Mouse (Mus musculus): ENCODE results near the gene Cers2. TPM values are rescaled to one million over a fixed set of nuclear protein-coding genes. Genes with fewer than 3 reads are reported as not detected.

Gene Cers2
- total and polyA plus RNA-seq, 3 experiments: 134 to 357 (median 307) TPM

DNA sequence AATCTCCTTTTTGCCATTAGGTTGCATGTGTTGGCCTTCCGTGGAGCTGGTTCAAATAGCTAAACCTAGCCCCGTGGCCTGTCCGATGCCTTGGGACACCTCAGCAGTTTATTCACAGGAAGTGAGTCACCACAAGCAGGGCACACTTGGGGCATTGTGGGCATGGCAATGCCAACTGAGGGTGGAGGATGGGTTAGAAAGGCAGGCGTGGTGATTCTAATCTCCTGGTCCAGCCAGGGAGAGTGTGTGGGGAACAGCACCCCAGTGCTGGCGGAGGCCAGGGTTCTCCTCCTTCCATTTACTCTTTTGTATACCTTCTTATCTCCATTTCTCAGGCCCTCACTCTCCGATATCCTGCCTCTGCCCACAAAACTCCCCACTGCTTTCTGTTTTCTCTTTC, 2.0 kb upstream of the Cers2 start:
- Histone ChIP-seq H3K4me3 (ENCODE audit: control insufficient read depth in 1 of 2, insufficient read depth in 1 of 2, low read depth in 2 of 2, low read length in 2 of 2) (peak overlapping the region; percentile 85), H3K4me1 (ENCODE audit: control insufficient read depth in 1 of 2, insufficient read depth in 2 of 2, low read length in 2 of 2) (peaks cover 21 to 41% of the 10 kb centered on the region in 2 experiments), H3K79me2 (ENCODE audit: control insufficient read depth, insufficient read depth, low read length, poor library complexity) (peaks cover 44% of the 10 kb centered on the region), H3K27ac (ENCODE audit: control insufficient read depth, low read depth, low read length) (peak overlapping the region; percentile 95), H3K9me3 (replicated peaks; ENCODE audit: insufficient read depth, low read length) (no peaks in the 10 kb centered on the region), H3K9ac (ENCODE audit: control insufficient read depth, low read depth, low read length, poor library complexity, severe bottlenecking) (peak overlapping the region; percentile 89), H3K27me3 (ENCODE audit: control insufficient read depth in 1 of 2, insufficient read depth in 2 of 2, low read length in 2 of 2) (no peaks in the 10 kb centered on the region), H3K36me3 (ENCODE audit: control insufficient read depth in 1 of 2, insufficient read depth in 2 of 2, low read length in 2 of 2) (peaks cover 0 to 35% of the 10 kb centered on the region in 2 experiments; a peak in 2 of 4 replicates)
- no peak for TF ChIP-seq EP300 (IDR thresholded peaks at IDR 0.05; ENCODE audit: low read depth in 1 of 2, low read length in 2 of 2)
- TF ChIP-seq CHD1 (IDR thresholded peaks at IDR 0.05; ENCODE audit: low read depth, low read length): no peak
- no peak for TF ChIP-seq ZC3H11A (IDR thresholded peaks at IDR 0.05; ENCODE audit: low read depth, low read length)
- peak; percentile 99 for TF ChIP-seq TAL1 (IDR thresholded peaks at IDR 0.05; ENCODE audit: low read length)
- TF ChIP-seq POLR2AphosphoS5 (IDR thresholded peaks at IDR 0.05; ENCODE audit: borderline replicate concordance, low read depth, low read length): 0 out of 2 replicates have a peak, but pooled peaks have one; percentile 76
- no peak for TF ChIP-seq ZMIZ1 (IDR thresholded peaks at IDR 0.05; ENCODE audit: low read depth, low read length)
- TF ChIP-seq KAT2A (conservative IDR thresholded peaks at IDR 0.05; ENCODE audit: low read depth, low read length): no peak
- DNase-seq (ENCODE audit: low read depth, low spot score): peak; percentile 98

DNA sequence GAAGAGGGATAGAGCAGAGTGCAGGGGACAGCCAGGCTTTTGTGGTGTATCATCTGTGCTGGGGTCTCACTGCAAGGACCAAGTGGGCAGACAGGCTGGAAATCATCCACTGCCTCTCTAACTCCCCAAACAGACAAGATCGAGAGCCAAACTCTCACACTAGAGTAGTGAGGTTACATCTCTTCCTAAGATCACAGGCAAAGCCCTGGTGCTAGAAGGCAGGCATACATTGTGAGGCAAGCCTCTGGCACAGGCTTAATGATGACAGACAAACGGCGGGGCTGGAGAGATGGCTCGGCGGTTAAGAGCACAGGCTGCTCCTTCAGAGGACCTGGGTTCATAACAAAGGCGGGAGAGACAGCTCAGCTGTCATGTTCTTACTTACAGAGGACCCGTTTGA, 1.1 kb upstream of the Cers2 start:
- DNase-seq (ENCODE audit: low read depth, low spot score): peak; percentile 92
- TF ChIP-seq RCOR1 (IDR thresholded peaks at IDR 0.05; ENCODE audit: low read depth, low read length): no peak
- TF ChIP-seq TBP (IDR thresholded peaks at IDR 0.05; ENCODE audit: low read depth, low read length): no peak
- TF ChIP-seq MYC (IDR thresholded peaks at IDR 0.05; ENCODE audit: low read depth, low read length): no peak
- TF ChIP-seq MYB (IDR thresholded peaks at IDR 0.05; ENCODE audit: low read depth, low read length): no peak
- no peak for TF ChIP-seq NRF1 (IDR thresholded peaks at IDR 0.05; ENCODE audit: insufficient read depth, low read depth, low read length, poor library complexity, severe bottlenecking)
- no peak; the same call in 1 of the 2 replicates for TF ChIP-seq POLR2AphosphoS5 (IDR thresholded peaks at IDR 0.05; ENCODE audit: borderline replicate concordance, low read depth, low read length)
- no peak for TF ChIP-seq TAL1 (IDR thresholded peaks at IDR 0.05; ENCODE audit: low read length)
- TF ChIP-seq TCF12 (IDR thresholded peaks at IDR 0.05; ENCODE audit: low read depth, low read length): no peak
- no peak for TF ChIP-seq USF2 (IDR thresholded peaks at IDR 0.05; ENCODE audit: borderline replicate concordance in 1 of 2, insufficient read depth in 1 of 2, low read depth in 1 of 2, low read length in 2 of 2)
- no peak for TF ChIP-seq ETS1 (IDR thresholded peaks at IDR 0.05; ENCODE audit: low read depth, low read length)
- no peak for TF ChIP-seq MXI1 (IDR thresholded peaks at IDR 0.05; ENCODE audit: low read depth, low read length)
- no peak for TF ChIP-seq ZC3H11A (IDR thresholded peaks at IDR 0.05; ENCODE audit: low read depth, low read length)
- TF ChIP-seq SIN3A (IDR thresholded peaks at IDR 0.05; ENCODE audit: low read length): no peak
- no peak for TF ChIP-seq POLR2A (IDR thresholded peaks at IDR 0.05; ENCODE audit: control insufficient read depth in 1 of 2, insufficient read depth in 1 of 2, low read depth in 1 of 2, low read length in 2 of 2, poor library complexity in 1 of 2)
- H3K9ac ChIP-seq (ENCODE audit: control insufficient read depth, low read depth, low read length, poor library complexity, severe bottlenecking): peak overlapping the region; percentile 89
- H3K9me3 ChIP-seq (replicated peaks; ENCODE audit: insufficient read depth, low read length): no peaks in the 10 kb centered on the region
- peaks cover 0 to 42% of the 10 kb centered on the region in 2 experiments; a peak in 2 of 4 replicates for H3K36me3 ChIP-seq (ENCODE audit: control insufficient read depth in 1 of 2, insufficient read depth in 2 of 2, low read length in 2 of 2)
- H3K27ac ChIP-seq (ENCODE audit: control insufficient read depth, low read depth, low read length): peak overlapping the region; percentile 95
- peaks cover 21 to 46% of the 10 kb centered on the region in 2 experiments for H3K4me1 ChIP-seq (ENCODE audit: control insufficient read depth in 1 of 2, insufficient read depth in 2 of 2, low read length in 2 of 2)
- H3K4me3 ChIP-seq (ENCODE audit: control insufficient read depth in 1 of 2, insufficient read depth in 1 of 2, low read depth in 2 of 2, low read length in 2 of 2): peak overlapping the region; percentile 85
- peaks cover 52% of the 10 kb centered on the region for H3K79me2 ChIP-seq (ENCODE audit: control insufficient read depth, insufficient read depth, low read length, poor library complexity)
- no peaks in the 10 kb centered on the region for H3K27me3 ChIP-seq (ENCODE audit: control insufficient read depth in 1 of 2, insufficient read depth in 2 of 2, low read length in 2 of 2)
